Mouse (Mus musculus) testis, postnatal 10 days (tissue): ENCODE results near the gene Elovl2.

Experiments
- DNase-seq: peaks from one replicate; pipeline ENCODE4 v3.0.0; 2021; ENCODE audit warnings: low spot score

The Elovl2 gene

GRCm38 (mm10) chr13:41134901-41135300, 85.3 kb downstream of the Elovl2 start:
- DNase-seq = peak; percentile 85
